Mouse (Mus musculus): ENCODE measurements around the gene Slc6a18. TPM values are rescaled to one million over a fixed set of nuclear protein-coding genes. Genes with fewer than 3 reads are reported as not detected.
A peak's percentile ranks its signal among the peaks of the same experiment; 100 is the strongest.
"Not testable (repeated sequence)": the region's sequence is repeated elsewhere in the genome, so short reads cannot be mapped to it uniquely, and the experiment has no call there.

The Slc6a18 gene
- total RNA-seq (2021), result not detected
- long read RNA-seq, experiment 1, result 0 reads
- long read RNA-seq, experiment 2, result 0 reads

DNA sequence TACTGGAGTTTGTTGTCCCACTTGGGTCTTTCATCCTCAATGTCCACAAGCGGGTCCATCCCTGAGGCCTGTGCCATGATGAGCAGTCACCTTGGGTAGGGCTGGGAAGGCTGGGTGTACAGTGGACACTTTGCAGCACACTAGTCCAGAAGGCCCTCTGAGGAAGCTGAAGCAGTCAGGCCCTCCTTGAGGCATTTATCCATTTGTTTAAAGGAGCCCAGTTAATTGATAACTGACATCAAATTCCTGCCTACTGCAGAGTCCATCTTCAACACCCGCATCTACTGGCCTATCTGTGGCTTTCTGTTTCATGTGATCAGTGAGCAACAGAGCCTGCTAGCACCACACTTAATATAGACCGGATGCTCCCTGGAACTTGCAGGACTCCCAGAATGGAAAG is at the start of gene Slc6a18:
Slc6a18 (minus strand) TSS at position 171 of the 400 bp plus-strand sequence.
- no peak for DNase-seq (ENCODE audit: low spot score in 2 of 2)

DNA sequence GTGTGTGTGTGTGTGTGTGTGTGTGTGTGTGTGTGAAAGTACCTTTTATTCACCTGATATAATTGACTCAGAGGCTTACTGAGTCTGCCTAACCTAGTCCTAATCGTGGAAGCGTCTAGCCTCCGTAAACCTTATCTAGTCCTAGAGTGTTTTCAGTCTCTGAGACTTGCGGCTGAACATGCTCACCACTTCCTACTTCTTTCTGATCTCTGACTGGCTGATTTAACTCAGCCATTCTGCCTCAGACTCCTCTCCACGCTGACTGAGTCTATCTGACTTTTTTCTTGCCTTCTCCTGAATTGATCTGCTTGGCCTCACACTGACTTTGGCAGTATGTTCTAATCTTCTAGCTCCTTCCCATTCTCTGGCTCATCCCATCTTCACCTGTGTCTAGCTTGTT is 47.5 kb upstream of the Slc6a18 start:
- no peak for DNase-seq (ENCODE audit: low spot score in 2 of 2)

DNA sequence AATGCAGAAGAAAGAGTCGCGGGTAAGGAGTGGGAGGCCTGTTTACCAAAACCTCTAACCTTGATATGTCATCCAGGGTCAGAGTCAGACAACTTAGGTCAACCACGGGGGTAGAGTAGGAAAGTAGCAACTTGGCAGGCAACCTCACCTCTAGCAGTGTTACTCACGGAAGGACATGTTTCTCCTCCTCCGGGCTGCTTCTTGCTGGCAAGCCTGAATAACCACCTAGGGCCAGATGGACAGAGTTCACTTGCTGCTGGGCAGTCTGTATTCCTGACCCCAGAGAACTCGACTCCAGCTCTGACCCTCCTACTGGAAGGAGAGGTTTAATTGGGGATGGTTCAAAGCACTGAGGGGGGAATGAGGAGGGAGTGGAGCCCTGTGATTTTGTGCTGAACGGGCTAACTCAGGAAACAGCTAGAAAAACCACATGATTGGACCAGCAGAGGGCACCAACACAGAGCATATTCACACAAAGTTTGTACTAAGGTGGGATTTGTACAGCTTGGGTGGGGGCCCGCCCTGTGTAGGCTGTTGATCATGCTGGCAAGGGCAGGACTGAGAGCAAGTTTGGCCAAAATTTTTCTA is 45.4 kb upstream of the Slc6a18 start:
- peak; percentile 46 to 54 for DNase-seq (ENCODE audit: low spot score in 2 of 2)

DNA sequence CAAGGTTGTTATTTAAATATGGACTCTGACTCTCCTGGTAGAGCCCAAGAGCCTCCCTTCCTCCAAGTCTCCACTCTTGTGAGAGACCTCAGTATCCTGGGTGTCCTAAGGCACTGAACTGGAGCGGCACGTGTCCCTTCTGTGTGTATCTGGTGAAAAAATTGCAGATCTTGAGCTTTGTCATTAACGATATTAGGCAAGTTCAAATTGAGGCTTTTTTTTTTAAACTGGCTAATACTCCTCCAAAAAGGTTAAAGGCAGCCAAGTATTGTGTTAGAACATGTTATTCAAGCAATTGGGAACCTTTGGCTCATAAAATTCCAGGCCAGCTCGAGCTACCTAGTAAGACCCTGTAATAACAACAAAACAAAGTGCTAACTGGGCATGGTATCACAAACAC is 42.4 kb upstream of the Slc6a18 start:
- DNase-seq (ENCODE audit: low spot score in 2 of 2), result no peak

DNA sequence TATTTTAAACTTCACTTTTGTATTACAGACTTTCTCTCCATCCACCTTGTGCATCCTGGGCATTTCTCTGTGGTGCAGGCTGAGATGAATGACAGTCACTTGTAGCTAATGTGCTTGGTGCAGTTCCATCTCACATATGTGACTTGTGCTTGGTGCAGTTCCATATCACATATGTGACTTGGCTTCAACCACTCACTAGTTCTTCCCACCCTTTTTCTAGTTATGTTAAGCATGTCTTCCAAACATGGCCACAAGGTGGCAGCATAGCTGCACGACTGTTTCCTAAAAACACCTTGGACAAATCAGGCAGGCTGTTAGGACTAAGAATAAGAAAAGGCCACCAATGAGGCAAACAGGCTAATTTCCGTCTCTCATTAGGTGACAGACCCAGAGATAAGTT is 40.4 kb upstream of the Slc6a18 start:
- DNase-seq (ENCODE audit: low spot score in 2 of 2), result peak; percentile 76 to 88

DNA sequence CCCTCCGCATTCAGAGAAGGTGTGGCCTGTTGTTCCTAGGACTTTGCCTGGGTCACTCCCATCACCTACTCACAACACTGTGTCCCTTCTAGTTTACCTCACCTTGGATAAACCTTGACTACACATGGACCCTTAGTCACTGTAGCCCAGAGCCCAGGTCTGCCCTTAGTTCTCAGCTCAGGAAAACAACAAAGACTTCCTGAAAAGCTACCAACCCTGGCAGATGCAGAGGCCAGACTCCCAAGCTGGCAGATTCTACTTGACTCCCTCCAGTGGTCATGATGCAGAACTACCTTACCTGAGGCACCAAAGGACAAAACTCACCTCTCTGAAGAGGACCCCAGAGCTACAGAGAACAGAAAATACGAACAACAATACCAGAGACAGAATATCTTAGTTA is 36.2 kb upstream of the Slc6a18 start:
- no peak for DNase-seq (ENCODE audit: low spot score in 2 of 2)

DNA sequence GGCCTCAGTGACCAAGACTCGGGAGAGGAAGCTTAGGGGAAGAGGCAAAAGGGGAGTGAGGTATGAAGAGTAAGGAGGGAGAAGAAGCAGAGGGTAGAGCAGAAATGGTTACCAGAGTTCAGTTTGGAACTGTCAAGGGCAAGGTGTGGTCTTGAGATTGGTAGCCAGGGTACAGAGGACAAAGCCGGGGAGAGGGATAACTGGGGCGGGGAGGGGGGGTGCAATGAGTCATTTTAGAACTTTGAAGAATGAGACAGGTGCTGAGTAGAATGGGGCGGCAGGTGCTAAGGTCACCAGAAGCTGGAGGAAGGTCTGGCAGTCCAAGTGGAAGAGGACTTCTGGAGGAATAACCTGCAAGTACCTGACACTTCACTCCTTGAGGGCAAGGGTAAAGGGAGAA is 35.4 kb upstream of the Slc6a18 start:
- DNase-seq (ENCODE audit: low spot score in 2 of 2), result no peak

DNA sequence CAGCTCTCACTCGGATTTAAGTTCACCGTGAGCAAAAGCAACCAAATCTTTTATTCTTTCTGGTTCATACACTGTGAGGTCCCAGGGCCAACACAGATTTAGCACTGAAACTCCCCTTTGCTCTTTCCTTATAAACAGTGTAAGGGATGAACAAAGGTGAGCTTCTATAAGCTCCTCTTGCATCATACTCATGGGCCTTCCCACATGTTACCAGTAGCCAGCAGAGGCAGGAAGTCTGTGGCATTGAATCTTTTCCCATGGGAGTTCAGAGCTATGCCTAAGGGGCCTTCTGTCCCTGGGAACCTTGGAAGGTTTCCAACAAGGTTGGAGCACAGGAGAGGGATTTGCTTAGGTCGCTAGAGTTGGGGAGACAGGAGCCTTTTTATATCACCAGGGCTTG is 34.4 kb upstream of the Slc6a18 start:
- no peak for DNase-seq (ENCODE audit: low spot score in 2 of 2)

DNA sequence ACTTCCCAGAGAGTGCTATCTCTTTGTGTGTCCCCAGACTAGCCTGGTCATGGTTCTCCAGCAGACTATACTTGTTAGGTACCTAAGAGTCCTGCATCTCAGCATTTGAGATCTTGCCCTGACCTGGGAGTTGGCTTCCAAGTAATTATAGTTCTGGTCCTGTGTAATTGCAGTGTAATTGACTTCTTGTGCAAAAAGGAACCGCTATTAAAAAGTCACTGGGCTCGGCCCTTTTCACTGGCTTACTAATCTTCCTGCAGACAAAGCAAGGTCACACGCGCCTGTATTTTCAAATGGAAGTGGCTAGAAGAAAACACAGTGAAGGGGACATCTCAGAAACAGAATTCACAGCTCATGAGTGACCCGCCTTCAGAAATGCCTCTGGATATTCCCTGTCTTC is 34.0 kb upstream of the Slc6a18 start:
- no peak for DNase-seq (ENCODE audit: low spot score in 2 of 2)

DNA sequence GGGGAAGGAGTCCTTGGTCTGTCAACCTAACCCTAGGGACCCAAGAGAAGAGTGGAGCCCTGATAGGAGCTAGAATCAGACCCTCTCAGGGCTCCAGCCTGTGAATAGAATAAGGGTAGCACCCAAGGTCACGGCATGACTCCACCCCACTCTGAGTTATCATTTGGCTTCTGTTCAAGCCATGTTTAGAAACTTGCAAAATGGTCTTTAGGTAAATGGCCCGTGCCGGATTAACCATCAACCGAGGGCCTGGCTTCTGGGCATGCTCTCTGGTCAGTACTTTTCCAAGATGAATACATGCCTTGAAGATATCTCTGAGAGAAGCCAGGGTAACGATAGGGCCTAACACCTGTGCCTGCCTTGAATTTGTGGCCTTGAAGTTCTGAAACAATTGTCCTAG is 33.4 kb upstream of the Slc6a18 start:
- DNase-seq (ENCODE audit: low spot score in 2 of 2), result no peak

DNA sequence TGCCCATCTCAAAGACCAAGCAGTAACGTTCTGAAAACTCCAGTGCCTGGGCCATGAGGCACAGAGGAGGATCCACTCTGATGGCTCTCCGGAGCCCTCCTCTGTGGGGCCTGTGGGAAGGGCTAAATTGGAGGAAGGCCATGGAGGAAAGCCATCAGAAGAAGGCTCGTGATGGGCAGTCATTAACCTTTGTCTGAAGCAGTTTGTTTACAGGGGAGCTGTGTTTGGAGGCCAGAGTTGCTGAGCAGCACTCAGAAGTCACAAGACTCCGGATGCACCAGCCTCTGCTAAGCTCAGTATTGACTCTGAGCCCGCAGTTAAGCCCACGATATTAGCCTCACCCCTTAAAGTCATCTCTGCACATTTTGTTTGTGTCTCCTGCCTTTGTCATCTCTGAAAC is 31.7 kb upstream of the Slc6a18 start:
- no peak for DNase-seq (ENCODE audit: low spot score in 2 of 2)

DNA sequence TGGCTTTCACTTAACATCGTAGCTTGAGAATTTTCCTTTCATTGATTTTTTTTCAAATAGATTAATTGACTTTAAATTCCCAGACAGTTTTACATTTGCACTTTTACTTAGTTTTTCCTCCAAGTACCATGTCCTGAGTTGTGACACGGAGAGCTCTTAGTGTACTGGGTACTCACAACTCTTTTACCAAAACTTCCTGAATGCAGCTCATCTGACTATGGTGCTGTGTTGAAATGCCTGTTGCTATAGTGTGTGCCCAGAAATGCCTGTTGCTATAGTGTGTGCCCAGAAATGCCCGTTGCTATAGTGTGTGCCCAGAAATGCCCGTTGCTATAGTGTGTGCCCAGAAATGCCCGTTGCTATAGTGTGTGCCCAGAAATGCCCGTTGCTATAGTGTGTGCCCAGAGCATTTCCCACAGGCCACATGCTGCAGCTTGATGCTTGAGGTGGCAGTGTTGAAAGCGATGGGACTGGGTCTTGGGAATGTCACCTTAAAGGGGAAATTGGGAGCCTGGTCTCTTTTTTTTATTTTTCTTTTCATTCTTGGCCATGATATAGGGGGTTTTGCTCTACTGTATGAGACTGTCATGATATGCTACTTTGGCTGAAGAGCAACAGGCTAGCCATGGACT is 27.0 kb upstream of the Slc6a18 start, which contains the start of gene Slc6a19:
Slc6a19 (minus strand) TSS at position 172 of the 632 bp plus-strand sequence.
- no peak for DNase-seq (ENCODE audit: low spot score in 2 of 2)

DNA sequence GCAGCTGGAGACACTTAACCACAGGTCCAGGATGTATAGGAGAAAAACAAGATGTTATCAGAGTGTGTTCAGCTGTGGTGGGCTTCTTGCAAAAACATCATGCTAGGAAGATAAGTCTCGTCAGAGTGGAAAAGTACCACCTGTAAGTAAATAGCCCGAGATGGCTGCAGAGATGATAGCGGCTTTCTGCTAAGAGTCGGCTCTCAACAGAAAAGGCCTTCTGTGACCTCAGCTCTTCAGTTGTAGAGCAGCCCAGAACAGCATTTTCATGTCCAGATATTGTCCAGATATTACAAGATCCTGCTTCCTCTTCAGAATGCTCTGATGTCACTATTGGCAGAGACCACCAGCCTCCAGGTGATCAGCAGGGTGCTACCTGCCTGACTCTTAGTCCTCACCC is 25.7 kb upstream of the Slc6a18 start:
- DNase-seq (ENCODE audit: low spot score in 2 of 2), result not testable (repeated sequence)

DNA sequence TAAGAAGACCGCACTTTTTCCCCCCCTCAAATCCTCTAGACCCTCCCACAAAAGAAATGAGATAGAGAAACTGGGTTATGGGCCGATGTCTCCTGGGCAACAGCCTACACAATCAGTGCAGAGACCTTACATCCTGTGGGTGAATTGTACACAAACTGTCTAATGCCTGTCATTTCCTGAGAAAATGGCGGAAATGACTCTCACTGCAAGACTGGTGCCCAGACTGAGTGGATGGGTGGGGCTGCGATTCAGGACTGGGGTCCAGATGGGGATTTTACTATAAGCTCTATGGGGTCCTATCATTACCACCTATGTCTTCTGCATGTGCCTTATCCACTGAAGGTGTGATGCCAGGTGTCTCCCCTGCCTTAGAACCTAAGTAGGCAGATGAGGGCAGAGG is 25.0 kb upstream of the Slc6a18 start:
- no peak for DNase-seq (ENCODE audit: low spot score in 2 of 2)

DNA sequence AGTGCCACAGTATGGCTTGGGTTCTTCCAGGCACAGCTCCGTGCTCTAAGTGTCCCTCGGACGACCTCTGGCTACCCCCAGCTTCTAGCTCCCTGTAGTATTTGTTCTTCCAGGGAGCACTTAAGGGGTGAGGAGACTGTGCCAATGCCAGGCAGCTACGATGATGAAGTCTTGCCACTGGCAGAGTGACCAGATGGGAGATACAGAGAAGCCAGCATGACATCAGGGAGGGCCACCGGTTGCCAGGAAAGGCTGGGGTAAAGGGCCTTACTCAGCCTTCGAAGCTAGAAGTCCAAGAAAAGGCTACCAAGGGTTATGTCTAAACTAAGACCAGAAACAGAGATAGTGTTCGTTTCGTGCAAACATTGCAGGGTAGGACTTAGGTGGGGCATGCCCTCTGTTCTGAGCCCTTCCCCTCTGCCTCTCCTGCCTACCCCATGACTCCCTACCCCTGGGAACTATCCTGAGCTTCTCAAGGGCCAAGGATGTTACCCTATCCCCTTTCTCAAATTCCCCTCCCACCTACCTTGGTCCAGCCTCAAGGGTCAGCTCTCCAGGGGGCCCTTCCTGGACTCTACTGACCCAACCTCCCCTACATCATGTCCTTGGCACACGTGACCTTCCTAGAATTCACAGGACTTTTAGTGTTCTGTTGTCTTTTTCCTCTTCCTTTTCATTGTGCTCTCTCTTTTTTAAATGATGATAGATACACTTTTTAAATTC is 23.5 kb upstream of the Slc6a18 start:
- DNase-seq (ENCODE audit: low spot score in 2 of 2), result no peak

DNA sequence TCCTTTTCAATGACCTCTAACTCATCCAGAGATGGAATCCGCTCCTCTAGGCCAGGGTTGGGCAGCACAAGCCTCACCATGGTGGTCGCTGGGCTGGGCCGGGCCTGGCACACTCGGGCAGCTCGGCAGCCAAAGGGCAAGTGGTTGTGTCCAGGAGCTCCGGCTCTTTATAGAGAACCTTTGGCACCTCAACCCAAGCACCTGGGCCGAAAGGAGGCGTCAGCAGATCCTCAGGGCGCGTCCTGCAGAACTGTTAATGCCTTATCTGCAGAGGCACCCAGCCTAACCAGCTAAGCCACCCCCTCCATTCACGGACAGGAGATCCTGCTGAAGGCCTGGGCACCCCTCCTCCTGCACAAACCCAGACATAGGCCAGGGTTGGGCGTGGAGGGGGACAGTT is 22.7 kb upstream of the Slc6a18 start:
- no peak for DNase-seq (ENCODE audit: low spot score in 2 of 2)

DNA sequence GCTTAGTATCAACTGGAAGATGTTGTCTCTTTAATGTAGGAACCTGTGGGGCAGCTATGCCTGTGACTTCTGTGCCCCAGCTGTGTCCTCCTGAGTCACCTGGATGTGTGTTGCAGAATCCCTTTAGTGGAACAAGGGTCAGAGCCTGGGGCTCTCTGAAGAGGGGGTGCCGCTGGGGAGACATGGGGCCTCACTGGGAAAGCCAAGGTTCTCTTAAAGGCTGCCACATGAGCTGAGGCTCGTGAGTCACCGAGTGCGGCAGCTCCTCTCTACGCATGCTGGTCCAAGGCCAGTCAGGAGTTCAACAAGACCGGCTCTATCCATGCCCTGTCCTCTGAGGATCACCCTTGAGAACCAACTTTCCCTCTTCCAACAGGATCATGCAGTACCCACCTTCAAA is 21.9 kb upstream of the Slc6a18 start:
- no peak for DNase-seq (ENCODE audit: low spot score in 2 of 2)

DNA sequence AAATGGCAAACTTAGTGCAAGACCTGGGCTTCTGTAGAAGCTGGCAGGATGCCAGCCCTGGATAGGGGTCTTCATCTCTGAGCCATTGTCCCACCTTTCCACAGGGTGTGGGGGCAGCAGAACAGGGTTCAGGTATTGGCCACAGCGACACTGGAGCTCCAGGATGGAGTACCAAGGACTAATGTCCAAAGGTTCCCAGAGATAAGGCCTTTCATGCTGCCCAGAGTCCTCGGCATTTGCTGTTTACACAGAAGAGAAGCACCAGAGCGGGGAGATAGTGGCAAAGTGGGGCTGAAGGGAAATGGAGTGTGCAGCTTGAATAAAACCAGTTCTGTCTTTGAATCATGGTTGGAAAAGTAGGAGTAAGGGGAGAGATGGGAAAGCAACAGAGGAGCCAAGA is 18.7 kb upstream of the Slc6a18 start:
- DNase-seq (ENCODE audit: low spot score in 2 of 2), result no peak

DNA sequence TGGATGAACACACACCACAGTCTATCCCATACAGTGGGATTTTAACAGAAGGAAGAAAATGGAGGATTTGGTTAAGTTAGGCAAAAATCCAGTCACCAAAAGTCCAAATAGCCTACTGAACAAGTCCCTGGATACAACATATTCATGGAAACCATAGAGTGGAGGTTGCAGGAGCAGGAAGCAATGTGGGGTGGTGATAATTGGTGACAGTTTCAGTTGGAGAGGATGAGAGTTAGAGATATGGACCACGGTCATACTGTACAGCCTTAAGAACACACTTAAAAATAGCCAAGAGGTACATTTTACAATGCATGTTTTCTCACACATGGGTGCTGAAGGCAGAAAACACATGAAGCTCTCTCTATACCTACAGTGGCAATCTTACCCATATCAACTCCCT is 17.1 kb upstream of the Slc6a18 start:
- DNase-seq (ENCODE audit: low spot score in 2 of 2), result no peak

DNA sequence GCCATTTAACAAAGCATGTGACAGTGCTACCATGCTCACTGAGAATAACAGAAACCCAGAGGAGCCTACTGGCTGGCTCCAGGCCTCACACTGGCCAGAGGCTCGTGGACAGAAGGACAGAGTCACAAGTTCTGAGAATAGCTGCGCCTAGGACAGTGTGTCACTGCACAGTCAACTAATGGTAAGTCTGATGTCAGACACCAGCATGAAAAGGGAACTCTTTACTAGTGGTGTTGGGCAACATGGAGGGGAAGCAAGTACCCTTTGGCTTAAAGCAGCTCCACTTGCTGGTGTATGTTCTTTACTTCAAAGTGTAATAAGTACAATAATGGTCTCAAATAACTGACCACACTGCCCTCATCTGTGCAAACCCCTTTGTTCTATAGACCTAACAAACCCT is 15.5 kb upstream of the Slc6a18 start:
- no peak for DNase-seq (ENCODE audit: low spot score in 2 of 2)

DNA sequence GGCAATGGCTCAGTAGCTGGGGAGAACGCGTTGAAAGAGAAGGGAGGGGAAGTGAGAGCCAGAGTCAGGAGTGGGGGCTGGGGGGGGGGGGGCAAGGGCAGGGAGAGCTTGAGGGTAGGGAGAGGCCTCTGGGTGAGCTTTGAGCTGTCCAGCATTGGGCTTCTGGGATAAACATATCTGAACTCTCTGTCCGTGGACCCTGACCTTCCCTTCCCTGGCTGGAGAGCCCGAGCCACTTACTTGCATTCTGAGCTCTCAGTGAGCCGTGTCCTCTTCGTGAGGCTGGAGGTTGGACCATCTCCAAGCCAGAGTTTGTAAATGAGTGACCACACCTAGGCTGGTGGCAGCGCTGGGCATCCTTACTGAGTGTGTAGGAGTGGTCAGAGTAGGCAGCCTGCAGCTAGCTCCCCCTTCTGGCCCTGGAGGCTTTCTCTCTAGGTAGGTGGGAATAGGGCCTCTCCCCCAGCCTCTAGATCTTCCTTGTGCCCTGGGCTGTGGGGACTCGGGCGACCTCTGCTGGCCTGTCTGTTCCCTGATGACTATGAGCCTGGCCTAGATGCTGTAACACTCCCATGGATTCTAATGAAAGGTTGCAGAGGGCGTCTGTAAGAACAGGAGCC is 14.5 kb upstream of the Slc6a18 start:
- DNase-seq (ENCODE audit: low spot score in 2 of 2), result peak; percentile 43 to 56

DNA sequence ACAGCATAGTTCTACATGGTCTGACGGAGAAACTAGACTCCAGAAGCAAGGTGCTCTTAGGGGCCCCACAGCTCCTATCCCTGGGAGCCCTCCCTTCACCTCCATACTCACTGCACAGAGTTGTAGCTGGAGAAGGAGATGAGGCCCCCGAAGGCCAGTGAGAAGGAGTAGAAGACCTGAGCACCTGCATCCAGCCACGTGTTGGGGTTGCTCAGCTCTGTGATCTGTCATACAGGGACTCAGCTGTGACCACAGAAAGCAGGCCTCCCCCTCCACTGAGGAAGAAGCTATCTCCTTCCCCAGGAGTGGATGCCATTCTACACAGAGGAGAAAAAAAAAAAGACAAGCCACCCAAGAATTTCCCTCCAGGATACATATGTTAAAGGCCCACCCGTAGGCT is 11.1 kb upstream of the Slc6a18 start:
- DNase-seq (ENCODE audit: low spot score in 2 of 2), result no peak
